Mouse (Mus musculus): ENCODE measurements around the gene Samd4b.

- TF ChIP-seq GATA1 (IDR thresholded peaks at IDR 0.05; ENCODE audit: low read length), result no peak
- TF ChIP-seq TAL1 (IDR thresholded peaks at IDR 0.05; ENCODE audit: low read length), result no peak
Measured at GRCm38 (mm10) chr7:28380237-28381016, 217.5 kb downstream of the Samd4b start, which contains the start of gene Zfp36.
